Mouse (Mus musculus): ENCODE data around the gene Frk.
"Not testable (repeated sequence)": the region's sequence is repeated elsewhere in the genome, so short reads cannot be mapped to it uniquely, and the experiment has no call there.

DNA sequence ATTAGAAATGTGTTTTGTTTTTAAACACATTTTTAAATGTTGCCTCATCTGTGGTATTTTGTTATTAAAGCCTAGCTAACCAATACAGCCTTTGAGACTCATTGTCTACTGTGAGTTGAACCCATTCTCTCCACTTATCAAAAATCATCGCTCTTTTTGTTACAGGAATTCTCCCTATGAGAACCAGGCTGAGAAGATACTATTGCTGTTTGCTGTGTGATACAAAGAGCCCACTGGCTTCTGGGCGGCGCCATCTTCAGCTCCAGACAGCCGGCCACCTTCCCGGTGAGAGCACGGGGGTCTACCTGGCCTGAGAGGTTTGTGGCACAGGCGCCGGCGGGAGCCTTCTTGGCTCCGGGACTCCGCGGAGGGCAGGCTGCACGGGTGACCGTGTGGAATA, 49.0 kb upstream of the Frk start:
- TF ChIP-seq ZC3H11A (IDR thresholded peaks at IDR 0.05; ENCODE audit: borderline replicate concordance, low read depth, low read length); CHD2 (IDR thresholded peaks at IDR 0.05; ENCODE audit: low read depth, low read length); HCFC1 (IDR thresholded peaks at IDR 0.05; ENCODE audit: borderline replicate concordance, insufficient read depth, low read length); MAFK (IDR thresholded peaks at IDR 0.05; ENCODE audit: insufficient read depth, low read depth, low read length); ZNF384 (IDR thresholded peaks at IDR 0.05; ENCODE audit: low read depth, low read length): not testable (repeated sequence)
